In genomic region chr6:52495855-52496254, GRCm38 (mm10) we compare ENCODE assay signal across 10 mouse cellular contexts.
"Had no signal": no experiment of that assay in that cellular context is flagged by ENCODE, and none has a peak within 500 bp of the region (broad histone marks: within the 10 kb centered on the region; RNA-seq: fewer than 3 reads in every experiment).

No protein-coding gene starts in this region.

- DNase-seq: liver, postnatal 0 days; lung, adult 2 months; lung, postnatal 10 days; lung, postnatal 36 days; midbrain, embryonic 14.5 days; right cerebral cortex, postnatal 14 days; thymus, adult 2 months; thymus, postnatal 25 days; thymus, postnatal 4 days had no signal

- ATAC-seq: liver, postnatal 0 days; midbrain, embryonic 16.5 days had no signal
